Mouse (Mus musculus) lung, postnatal 10 days (tissue): ENCODE results near the gene Focad.

Experiments used
- DNase-seq: peaks from one replicate; pipeline ENCODE4 v3.0.0; 2021

Gene Focad

GRCm38 (mm10) chr4:88409279-88409678, 314.9 kb downstream of the Focad start:
- no peak for DNase-seq

GRCm38 (mm10) chr4:88412331-88412730, 317.9 kb downstream of the Focad start:
- no peak for DNase-seq

GRCm38 (mm10) chr4:88415017-88415416, 320.6 kb downstream of the Focad start:
- no peak for DNase-seq

- no peak for DNase-seq
Measured at GRCm38 (mm10) chr4:88419378-88419777, 324.9 kb downstream of the Focad start.

- no peak for DNase-seq
Measured at GRCm38 (mm10) chr4:88424563-88424962, 330.1 kb downstream of the Focad start.

- no peak for DNase-seq
Measured at GRCm38 (mm10) chr4:88427630-88428239, 333.3 kb downstream of the Focad start.

- no peak for DNase-seq
Measured at GRCm38 (mm10) chr4:88432412-88433024, 338.1 kb downstream of the Focad start.

- no peak for DNase-seq
Measured at GRCm38 (mm10) chr4:88436593-88437165, 342.2 kb downstream of the Focad start.

- DNase-seq = no peak
Measured at GRCm38 (mm10) chr4:88437166-88437565, 342.7 kb downstream of the Focad start.

- DNase-seq = no peak
Measured at GRCm38 (mm10) chr4:88437917-88438316, 343.5 kb downstream of the Focad start.

GRCm38 (mm10) chr4:88438326-88438989, 344.0 kb downstream of the Focad start, which contains the start of gene Hacd4:
TSS of gene Hacd4 (minus strand) at chr4:88438928.
- peak; percentile 84 for DNase-seq

- DNase-seq = no peak
Measured at GRCm38 (mm10) chr4:88438990-88439329, 344.5 kb downstream of the Focad start.

- no peak for DNase-seq
Measured at GRCm38 (mm10) chr4:88439669-88440123, 345.3 kb downstream of the Focad start.

- DNase-seq = no peak
Measured at GRCm38 (mm10) chr4:88440814-88441213, 346.4 kb downstream of the Focad start.

GRCm38 (mm10) chr4:88448976-88449375, 354.5 kb downstream of the Focad start:
- DNase-seq = no peak

GRCm38 (mm10) chr4:88450087-88450765, 355.8 kb downstream of the Focad start:
- DNase-seq = no peak

- no peak for DNase-seq
Measured at GRCm38 (mm10) chr4:88458093-88458492, 363.7 kb downstream of the Focad start.

GRCm38 (mm10) chr4:88458673-88459072, 364.2 kb downstream of the Focad start:
- DNase-seq = no peak
